Mouse (Mus musculus) midbrain, embryonic 15.5 days (tissue): ENCODE data around the gene Magi2. TPM values are rescaled to one million over a fixed set of nuclear protein-coding genes. Genes with fewer than 3 reads are reported as not detected.
"Not testable (repeated sequence)": the region's sequence is repeated elsewhere in the genome, so short reads cannot be mapped to it uniquely, and the experiment has no call there.

Experiments used
- ATAC-seq: fragments of 200-750 bp; cut with Nextera tagmentation; replicated peaks from 2 replicates; pipeline ENCODE4 v1.8.0; 2017; ENCODE audit warnings: moderate TSS enrichment
- H3K27ac ChIP-seq: fragments of 300-500 bp; sonication (generic); 2 replicates; pipeline ENCODE4 v1.5.1; 2015; ENCODE audit warnings: mild to moderate bottlenecking, inconsistent platforms
- H3K27me3 ChIP-seq: fragments of 300-500 bp; sonication (generic); replicated peaks from 2 replicates; pipeline ENCODE4 v1.6.1; 2015; ENCODE audit warnings: inconsistent platforms
- H3K36me3 ChIP-seq: fragments of 300-500 bp; sonication (generic); replicated peaks from 2 replicates; pipeline ENCODE4 v1.6.1; 2015; ENCODE audit warnings: inconsistent platforms
- H3K4me1 ChIP-seq: fragments of 300-500 bp; sonication (generic); 2 replicates; pipeline ENCODE4 v1.6.1; 2015; ENCODE audit warnings: inconsistent platforms
- H3K4me2 ChIP-seq: fragments of 300-500 bp; sonication (generic); 2 replicates; pipeline ENCODE4 v1.6.1; 2015; ENCODE audit warnings: inconsistent platforms, mild to moderate bottlenecking, moderate library complexity
- H3K4me3 ChIP-seq: fragments of 300-500 bp; sonication (generic); 2 replicates; pipeline ENCODE4 v1.5.1; 2015; ENCODE audit warnings: mild to moderate bottlenecking, inconsistent platforms
- H3K9ac ChIP-seq: fragments of 300-500 bp; sonication (generic); 2 replicates; pipeline ENCODE4 v1.6.1; 2015; ENCODE audit warnings: mild to moderate bottlenecking, inconsistent platforms
- H3K9me3 ChIP-seq: fragments of 300-500 bp; sonication (generic); 2 replicates; pipeline ENCODE4 v1.6.1; 2016; ENCODE audit warnings: inconsistent platforms
- WGBS: fragments of 180-500 bp; shearing (Covaris S2); methylation state at CpG from one replicate; pipeline ENCODE4 v1.1.7; 2015; ENCODE audit warnings: mixed read lengths; 5-methylcytosine and 5-hydroxymethylcytosine counted together
- polyA plus RNA-seq: library from polyadenylated mRNA; unstranded; fragments of >200 nt; fragmentation: Nextera tagmentation; extraction: Ambion mirVana; gene quantifications from 2 replicates; pipeline ENCODE4 v1.2.1, GENCODE M21; 2015

Gene Magi2
- polyA plus RNA-seq, 1 experiment from 2014 or later = 35.9 TPM

DNA sequence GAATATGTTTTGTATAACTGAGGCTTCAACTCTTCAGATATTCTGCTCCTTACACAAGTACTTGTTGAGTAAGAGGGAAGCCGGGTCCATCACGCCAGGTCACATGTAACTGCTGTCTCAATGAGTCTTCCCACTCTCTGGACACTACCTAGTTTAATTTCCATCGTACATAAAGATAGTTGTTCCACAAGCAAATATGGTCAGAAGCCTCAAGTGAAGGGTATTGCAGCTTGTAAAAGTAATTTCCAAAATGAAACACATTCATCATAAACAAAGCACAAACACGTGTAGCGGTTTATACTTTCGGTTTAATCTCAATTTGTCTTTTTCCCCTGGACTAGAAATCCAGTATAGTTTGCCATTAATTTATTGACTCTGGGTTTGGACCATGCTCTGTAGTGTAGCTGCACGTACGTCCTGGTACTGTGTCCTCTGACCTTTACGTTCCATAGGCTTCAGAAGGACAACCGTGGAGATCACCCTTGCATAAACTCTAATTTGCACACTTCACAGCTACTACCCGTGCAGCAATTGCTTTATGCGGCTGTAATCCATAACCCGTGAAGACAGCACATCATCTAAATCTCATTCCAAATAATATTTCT is 1477.2 kb downstream of the Magi2 start:
- no peaks in the 10 kb centered on the region for H3K9me3 ChIP-seq
- no peak overlapping the region for H3K27ac ChIP-seq
- no peak overlapping the region for H3K9ac ChIP-seq
- H3K27me3 ChIP-seq = no peaks in the 10 kb centered on the region
- H3K36me3 ChIP-seq = no peaks in the 10 kb centered on the region
- no peak overlapping the region for H3K4me2 ChIP-seq
- H3K4me1 ChIP-seq = peaks cover 9% of the 10 kb centered on the region
- H3K4me3 ChIP-seq = no peak overlapping the region
- 83% methylated on average over 13 of the region's 13 CpGs for WGBS
- no peak for ATAC-seq

DNA sequence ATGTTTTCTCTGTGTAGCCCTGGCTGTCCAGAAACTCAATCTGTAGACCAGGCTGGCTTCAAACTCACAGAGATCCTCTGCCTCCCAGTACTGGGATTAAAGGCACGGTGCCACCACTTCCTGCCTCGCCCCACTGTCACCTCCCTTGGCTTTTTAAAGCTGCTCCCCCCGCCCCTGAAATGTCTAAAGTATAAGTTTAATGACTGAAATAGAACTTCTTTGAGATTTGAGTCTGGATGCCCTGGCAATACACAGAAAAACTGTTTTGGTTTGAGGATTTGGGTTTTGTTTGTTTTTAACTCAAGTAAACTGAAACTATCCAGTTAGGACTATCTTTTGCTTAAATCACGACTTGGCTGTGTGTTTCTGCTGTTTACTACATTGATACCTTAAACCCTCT is 1478.0 kb downstream of the Magi2 start:
- H3K36me3 ChIP-seq = no peaks in the 10 kb centered on the region
- H3K27me3 ChIP-seq = no peaks in the 10 kb centered on the region
- no peak overlapping the region for H3K4me2 ChIP-seq
- H3K4me1 ChIP-seq = peaks cover 9% of the 10 kb centered on the region
- no peaks in the 10 kb centered on the region for H3K9me3 ChIP-seq
- H3K27ac ChIP-seq = no peak overlapping the region
- 60% methylated on average over 4 of the region's 4 CpGs for WGBS
- no peak overlapping the region for H3K9ac ChIP-seq
- H3K4me3 ChIP-seq = no peak overlapping the region
- no peak for ATAC-seq

GRCm38 (mm10) chr5:20706322-20707282 is 1479.8 kb downstream of the Magi2 start:
- not testable (repeated sequence) for H3K9me3 ChIP-seq, H3K9ac ChIP-seq, H3K27ac ChIP-seq, H3K4me3 ChIP-seq, ATAC-seq, H3K4me1 ChIP-seq, H3K4me2 ChIP-seq, H3K27me3 ChIP-seq, H3K36me3 ChIP-seq
- WGBS = 92% methylated on average over 15 of the region's 18 CpGs

DNA sequence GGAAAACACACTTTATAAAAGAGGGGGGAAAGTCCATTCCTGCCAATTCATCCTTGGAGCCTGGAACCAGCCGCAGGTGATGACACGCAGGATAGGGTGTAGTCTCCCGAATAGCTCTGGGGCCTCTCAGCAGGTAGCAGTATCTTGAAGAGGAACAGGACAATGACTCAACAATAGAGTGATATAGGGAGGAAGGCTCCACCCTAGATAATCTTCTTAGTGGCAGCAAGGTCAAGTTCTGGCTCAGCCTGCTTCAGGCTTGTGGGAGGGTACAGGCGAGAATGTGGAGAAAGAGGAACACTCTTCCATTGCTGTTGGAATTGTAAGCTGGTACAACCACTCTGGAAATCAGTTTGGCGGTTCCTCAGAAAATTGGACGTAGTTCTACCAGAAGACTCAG is 1484.0 kb downstream of the Magi2 start:
- ATAC-seq, H3K4me3 ChIP-seq, H3K27ac ChIP-seq, H3K36me3 ChIP-seq, H3K27me3 ChIP-seq, H3K9ac ChIP-seq, H3K9me3 ChIP-seq, H3K4me2 ChIP-seq, H3K4me1 ChIP-seq: not testable (repeated sequence)
- 84% methylated on average over 6 of the region's 6 CpGs for WGBS

DNA sequence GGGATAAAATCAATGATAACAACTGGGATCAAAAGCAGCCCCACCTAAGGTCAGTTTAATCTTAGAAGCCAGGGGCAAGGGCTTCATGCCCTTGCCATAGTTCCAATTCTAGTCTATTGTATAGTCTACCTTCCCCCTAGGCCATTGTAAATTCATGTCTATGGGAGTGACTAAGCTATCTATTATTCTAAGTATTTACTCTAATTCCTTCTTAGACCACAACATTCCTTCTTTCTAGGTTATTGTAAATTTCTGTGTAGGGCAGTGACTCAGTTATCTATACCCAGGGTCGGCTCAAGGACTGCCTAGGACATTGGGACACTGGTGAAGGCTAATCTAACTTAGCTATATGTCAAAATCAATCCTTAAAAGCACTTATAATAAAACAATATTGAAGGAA is 1487.8 kb downstream of the Magi2 start:
- not testable (repeated sequence) for H3K4me3 ChIP-seq, H3K4me1 ChIP-seq, H3K9me3 ChIP-seq, H3K27ac ChIP-seq, H3K27me3 ChIP-seq, H3K9ac ChIP-seq, H3K36me3 ChIP-seq, ATAC-seq, H3K4me2 ChIP-seq
- WGBS = 85% methylated on average over 1 of the region's 1 CpGs

- not testable (repeated sequence) for H3K9ac ChIP-seq, H3K9me3 ChIP-seq, H3K4me3 ChIP-seq, H3K27ac ChIP-seq, H3K4me2 ChIP-seq, H3K4me1 ChIP-seq, H3K27me3 ChIP-seq, H3K36me3 ChIP-seq, ATAC-seq
- WGBS = 96% methylated on average over 6 of the region's 6 CpGs
These were observed 1489.1 kb downstream of the Magi2 start for GRCm38 (mm10) chr5:20715980-20716379.

- H3K4me1 ChIP-seq = no peaks in the 10 kb centered on the region
- H3K36me3 ChIP-seq = no peaks in the 10 kb centered on the region
- no peak overlapping the region for H3K9ac ChIP-seq
- no peaks in the 10 kb centered on the region for H3K27me3 ChIP-seq
- H3K4me3 ChIP-seq = no peak overlapping the region
- H3K27ac ChIP-seq = no peak overlapping the region
- H3K4me2 ChIP-seq = no peak overlapping the region
- 78% methylated on average over 4 of the region's 4 CpGs for WGBS
- no peaks in the 10 kb centered on the region for H3K9me3 ChIP-seq
- ATAC-seq = no peak
These were observed 1493.5 kb downstream of the Magi2 start for GRCm38 (mm10) chr5:20720201-20720900.

DNA sequence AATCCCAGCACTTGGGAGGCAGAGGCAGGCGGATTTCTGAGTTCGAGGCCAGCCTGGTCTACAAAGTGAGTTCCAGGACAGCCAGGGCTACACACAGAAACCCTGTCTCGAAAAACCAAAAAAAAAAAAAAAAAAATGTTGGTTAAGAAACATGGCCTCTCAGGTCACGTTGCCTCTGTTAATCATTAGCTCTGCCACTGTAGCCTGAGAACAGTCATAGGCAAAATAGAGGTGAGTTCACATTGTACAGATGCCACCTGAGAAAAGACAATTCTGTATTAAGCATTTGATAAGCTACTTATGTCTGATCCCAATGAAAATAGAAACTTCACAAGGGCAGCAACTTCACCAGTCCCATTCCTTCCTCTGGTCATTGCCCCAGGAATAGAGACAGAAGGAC is 1496.4 kb downstream of the Magi2 start:
- not testable (repeated sequence) for H3K27ac ChIP-seq, H3K4me2 ChIP-seq, H3K4me3 ChIP-seq, H3K27me3 ChIP-seq, H3K9me3 ChIP-seq, ATAC-seq, H3K36me3 ChIP-seq, H3K4me1 ChIP-seq, H3K9ac ChIP-seq
- 92% methylated on average over 4 of the region's 4 CpGs for WGBS

DNA sequence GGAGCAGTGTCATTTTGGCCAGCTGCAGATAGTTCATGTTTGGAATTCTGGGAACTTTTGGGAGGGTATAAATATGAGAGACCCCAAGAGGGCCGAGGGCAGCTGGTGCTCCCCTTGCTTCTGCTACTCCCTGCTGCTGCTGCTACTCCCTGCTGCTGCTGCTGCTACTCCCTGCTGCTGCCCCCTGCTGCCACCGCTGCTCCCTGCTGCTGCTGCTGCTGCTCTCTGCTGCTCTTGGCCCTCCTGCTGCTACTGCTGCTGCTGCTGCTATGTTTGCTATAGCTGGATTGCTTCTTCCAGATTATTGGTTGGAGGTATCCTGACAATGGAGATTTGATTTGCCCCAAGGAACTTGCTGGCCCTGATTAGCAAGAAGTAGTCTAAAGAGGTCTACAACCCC is 1512.0 kb downstream of the Magi2 start:
- H3K4me3 ChIP-seq = no peak overlapping the region
- H3K27ac ChIP-seq = no peak overlapping the region
- 59% methylated on average over 2 of the region's 2 CpGs for WGBS
- H3K4me2 ChIP-seq = no peak overlapping the region
- H3K9me3 ChIP-seq = no peaks in the 10 kb centered on the region
- H3K4me1 ChIP-seq = no peaks in the 10 kb centered on the region
- no peaks in the 10 kb centered on the region for H3K36me3 ChIP-seq
- H3K27me3 ChIP-seq = no peaks in the 10 kb centered on the region
- no peak overlapping the region for H3K9ac ChIP-seq
- no peak for ATAC-seq

DNA sequence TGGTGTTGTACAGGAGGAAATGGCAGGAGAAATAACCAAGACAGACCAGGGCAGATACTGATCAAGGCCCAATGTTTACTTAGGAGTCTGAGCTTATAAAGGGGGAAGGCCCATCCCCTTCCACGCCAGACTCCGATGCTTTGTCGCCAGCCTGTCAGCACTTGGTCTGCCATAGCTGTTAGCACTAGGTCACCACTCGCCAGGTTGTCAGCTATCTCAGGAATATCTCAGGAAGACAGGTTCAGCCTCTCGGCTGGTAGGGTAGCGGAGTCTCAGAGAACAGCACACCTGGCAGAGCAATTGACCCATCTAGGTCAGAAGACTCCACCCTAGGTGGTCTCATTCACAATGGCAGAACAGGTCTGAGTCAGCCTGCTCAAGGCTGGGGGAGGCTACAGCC is 1514.4 kb downstream of the Magi2 start:
- Histone ChIP-seq H3K36me3 (no peaks in the 10 kb centered on the region), H3K27ac (no peak overlapping the region), H3K9ac (no peak overlapping the region), H3K9me3 (no peaks in the 10 kb centered on the region), H3K4me2 (no peak overlapping the region), H3K4me1 (no peaks in the 10 kb centered on the region), H3K4me3 (no peak overlapping the region), H3K27me3 (no peaks in the 10 kb centered on the region)
- ATAC-seq = no peak; the same call in 1 of the 2 replicates
- WGBS = 86% methylated on average over 6 of the region's 6 CpGs

DNA sequence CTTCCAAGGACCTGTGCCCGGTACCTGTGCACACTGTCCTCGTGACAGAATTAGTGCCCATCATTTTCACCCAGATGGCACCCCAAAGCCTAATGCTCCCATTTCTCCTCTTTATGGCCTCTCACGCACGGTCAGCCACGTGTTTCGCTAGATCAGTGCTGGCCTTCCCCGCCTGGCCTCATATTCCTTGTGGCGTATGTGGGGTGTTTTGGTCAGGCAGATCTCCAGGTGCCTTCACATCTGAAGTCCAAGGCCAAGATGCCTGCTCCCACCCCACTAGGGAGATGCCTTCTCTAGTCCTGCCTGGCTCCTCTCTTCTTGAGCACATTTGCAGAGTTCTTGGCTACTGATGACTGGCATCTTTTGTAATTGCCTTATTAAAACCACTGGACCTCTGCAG is 1515.1 kb downstream of the Magi2 start:
- no peaks in the 10 kb centered on the region for H3K27me3 ChIP-seq
- WGBS = 90% methylated on average over 8 of the region's 8 CpGs
- no peaks in the 10 kb centered on the region for H3K36me3 ChIP-seq
- no peak overlapping the region for H3K4me2 ChIP-seq
- H3K4me3 ChIP-seq = no peak overlapping the region
- ATAC-seq = no peak
- H3K9ac ChIP-seq = no peak overlapping the region
- no peaks in the 10 kb centered on the region for H3K9me3 ChIP-seq
- H3K27ac ChIP-seq = no peak overlapping the region
- no peaks in the 10 kb centered on the region for H3K4me1 ChIP-seq

GRCm38 (mm10) chr5:20748142-20748541 is 1521.3 kb downstream of the Magi2 start:
- H3K4me2 ChIP-seq = no peak overlapping the region
- H3K36me3 ChIP-seq = no peaks in the 10 kb centered on the region
- peaks cover 14% of the 10 kb centered on the region for H3K4me1 ChIP-seq
- no peaks in the 10 kb centered on the region for H3K9me3 ChIP-seq
- ATAC-seq = peak; percentile 51; the same call in 1 of the 2 replicates
- no peak overlapping the region for H3K4me3 ChIP-seq
- 0 out of 2 replicates have a peak, but pooled peaks cover 2% of the 10 kb centered on the region for H3K27me3 ChIP-seq
- 42% methylated on average over 4 of the region's 4 CpGs for WGBS
- no peak overlapping the region for H3K27ac ChIP-seq
- no peak overlapping the region for H3K9ac ChIP-seq
